Mouse (Mus musculus) heart, adult 11 months (tissue): Measurements from ENCODE around the gene Cavin4.
"Not testable (repeated sequence)": the region's sequence is repeated elsewhere in the genome, so short reads cannot be mapped to it uniquely, and the experiment has no call there.

Experiments used
- DNase-seq: peaks from one replicate; pipeline ENCODE4 v3.0.0; 2022

The Cavin4 gene

DNA sequence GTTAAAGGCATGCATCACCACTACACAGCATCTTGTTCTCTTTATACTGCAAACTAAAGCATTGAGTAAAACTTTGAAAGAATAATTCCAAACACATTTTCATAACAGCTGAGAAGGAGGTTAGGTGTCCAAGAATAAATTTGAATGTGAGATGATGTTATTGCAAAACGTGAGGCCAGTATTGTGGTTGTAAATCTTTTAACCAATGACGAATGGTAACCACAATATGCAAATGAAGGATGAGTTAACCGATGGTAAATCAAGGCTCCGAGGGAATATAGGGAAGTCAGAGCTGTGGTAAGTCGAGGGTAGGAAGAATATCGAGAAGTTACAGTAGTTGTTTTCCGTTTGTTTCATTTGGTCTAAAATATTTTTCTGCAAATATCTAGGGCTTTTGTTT is 11.1 kb downstream of the Cavin4 start:
- no peak for DNase-seq

DNA sequence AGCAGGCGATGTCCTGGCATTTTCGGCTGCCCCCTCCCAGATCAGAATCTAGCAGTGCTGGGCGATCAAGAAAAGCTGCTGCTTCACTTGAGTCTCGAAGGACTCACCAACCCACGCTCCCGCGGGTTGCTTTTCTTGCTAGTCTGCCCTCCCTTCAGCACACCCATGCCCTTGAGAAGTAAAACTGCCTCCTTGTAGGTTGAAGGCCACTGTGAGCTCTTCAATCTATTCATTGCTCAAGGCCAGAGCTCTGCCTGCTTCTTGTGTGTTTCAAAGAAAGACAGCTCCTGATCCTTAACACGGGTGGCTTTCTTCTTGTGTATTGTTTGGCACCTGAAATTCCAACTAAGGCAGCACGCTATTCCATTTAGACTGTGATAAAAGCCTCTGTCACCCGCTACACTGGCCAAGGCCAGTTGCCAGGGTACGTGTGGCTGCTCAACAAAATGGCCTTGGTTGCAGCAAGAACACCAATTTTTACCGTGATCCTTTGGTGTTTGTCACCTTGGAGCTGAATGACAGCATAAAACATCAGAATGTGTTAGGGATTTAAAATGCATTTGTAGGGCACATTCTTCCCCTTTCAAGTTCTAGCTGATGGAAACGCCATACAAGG is 13.4 kb downstream of the Cavin4 start:
- peak; percentile 55 for DNase-seq

DNA sequence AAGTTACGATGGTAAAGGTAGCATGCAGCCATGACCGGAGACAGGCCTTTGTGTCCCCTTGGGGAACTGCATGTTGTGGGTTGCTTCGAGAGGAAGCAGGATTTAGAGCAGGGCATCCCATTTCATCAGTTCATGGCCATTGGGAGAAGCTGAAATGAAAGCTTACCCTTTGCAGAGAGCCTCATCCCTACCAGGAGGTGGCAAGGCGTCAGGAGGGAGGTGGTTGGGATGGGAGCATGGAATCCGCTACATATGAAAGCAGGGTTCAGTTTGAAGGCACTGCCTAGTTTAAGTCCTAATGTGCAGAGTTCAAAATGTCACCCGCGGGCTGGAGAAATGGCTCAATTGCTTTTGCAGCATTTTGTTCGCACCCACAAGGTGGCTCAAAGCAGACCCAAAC is 14.0 kb downstream of the Cavin4 start:
- no peak for DNase-seq

DNA sequence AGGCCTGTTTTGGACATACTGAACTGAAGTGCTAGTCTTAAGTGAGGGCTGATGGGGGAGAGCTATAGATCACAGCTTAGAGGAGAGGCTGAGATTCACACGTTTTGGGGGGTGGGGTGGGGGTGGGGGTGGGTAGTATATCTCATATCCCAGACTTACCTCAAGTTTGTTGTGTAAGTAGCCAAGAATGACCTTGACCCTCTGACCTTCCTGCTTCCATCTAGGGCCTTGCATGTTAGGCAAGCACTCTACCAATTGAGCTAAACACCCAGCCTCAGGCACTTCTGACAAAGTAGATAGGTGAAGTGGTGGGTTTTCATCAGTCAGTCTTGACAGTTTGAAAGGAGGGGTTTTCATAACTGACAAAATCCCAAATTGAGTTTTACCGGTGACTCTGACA is 14.5 kb downstream of the Cavin4 start:
- no peak for DNase-seq

DNA sequence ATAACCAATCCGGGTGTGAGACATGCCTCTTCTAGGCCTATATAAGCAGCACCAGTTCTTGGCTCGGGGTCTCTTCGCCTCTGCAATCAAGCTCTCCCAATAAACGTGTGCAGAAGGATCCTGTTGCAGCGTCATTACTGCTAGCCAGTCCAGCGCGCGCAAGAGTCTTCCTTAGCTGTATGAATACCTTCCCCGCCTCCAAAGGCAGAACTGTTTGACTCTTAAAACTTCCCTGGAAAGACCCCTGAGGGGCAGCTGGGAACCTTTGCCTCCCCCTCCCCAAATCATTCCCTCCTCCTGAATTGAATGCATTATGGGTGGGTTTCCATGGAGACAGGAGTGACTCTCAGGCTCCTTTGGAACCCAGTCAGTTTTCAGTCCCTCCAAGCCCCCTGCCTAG is 15.5 kb downstream of the Cavin4 start:
- no peak for DNase-seq

DNA sequence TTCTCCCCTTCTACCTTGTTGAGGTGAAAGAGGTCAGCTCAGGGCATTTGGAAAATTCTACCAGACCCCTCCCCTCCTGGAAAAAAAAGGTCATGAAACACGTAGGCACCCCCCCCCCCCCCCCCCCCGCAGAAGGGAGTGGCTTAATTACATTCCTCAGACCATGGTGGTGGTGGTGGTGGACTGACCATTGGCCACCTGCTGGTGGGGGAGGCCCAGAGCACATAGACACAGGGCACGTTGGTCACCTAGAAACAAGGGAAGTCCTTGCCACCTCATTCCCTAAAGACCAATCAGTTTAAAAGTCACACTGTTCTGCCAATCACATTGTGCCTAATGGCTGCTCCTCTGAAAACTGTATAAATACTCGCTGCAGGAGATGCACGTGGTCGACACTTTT is 16.4 kb downstream of the Cavin4 start:
- not testable (repeated sequence) for DNase-seq

DNA sequence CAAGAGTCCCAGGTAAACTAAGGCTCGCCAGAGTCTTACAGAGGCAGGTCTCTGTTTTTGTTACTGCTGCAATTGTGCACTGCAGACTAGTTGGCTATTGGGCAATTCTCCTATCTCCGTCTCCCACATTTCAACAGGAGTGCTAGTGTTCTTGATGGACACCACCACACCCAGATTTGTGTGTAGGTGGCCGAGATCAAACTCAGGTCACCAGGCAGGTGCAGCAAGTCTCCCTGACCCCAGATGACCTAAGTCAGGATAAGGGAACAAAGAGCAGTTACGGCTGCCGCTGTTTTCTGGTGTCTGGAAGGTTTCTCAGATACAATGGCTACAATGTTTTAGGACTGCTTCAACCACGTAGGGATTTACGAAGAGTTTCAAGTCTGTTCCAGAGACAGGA is 16.9 kb downstream of the Cavin4 start:
- DNase-seq, result no peak

DNA sequence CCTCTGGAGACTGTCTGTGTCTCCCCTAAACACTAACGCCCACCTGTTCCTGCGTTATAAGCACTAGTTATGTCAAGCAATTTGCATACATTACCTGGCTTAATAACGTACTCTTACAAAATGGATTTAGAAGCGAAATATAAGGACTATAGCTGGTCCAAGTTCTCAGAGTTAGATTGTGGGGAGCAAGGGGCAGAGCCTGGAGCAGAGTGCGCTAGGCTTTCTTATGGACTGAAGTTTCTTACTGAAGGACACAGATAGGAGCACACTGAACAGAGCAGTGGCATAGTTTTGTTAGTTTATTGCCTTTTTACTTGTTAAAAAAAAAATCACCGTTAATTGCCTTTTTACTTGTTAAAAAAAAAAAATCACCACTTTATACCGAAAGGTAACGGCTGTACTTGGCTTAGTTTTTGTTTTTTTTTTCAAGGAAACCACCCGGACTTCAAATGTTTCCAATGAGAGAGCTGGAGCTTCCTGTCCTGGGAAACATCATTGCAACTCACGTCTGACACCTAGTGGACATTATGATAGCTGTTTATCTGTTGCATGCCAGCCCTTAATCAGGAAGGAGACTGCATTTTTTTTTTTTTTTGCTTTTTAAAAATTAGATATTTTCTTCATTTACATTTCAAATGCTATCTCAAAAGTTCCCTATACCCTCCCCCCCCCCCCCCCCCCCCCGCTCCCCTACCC is 17.5 kb downstream of the Cavin4 start:
- no peak for DNase-seq

DNA sequence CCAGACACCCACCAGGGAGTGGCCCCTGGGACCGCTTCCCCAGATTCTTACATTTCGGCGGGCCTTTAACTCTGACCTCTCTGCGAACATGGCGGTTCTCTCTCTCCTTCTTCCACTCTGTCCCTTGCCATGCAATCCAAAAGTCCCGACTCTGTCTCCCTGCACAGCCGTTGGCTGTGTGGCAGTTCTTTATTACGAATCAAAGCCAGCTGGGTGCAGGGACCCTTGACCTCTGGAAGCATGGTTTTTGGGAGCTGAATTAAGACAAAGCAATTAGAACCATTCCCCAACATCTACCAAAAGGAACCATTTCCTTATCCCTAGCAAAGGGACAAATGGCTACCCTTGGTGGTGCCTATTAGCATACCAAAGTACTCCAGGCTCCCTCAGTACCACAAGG is 19.8 kb downstream of the Cavin4 start:
- peak; percentile 59 for DNase-seq

DNA sequence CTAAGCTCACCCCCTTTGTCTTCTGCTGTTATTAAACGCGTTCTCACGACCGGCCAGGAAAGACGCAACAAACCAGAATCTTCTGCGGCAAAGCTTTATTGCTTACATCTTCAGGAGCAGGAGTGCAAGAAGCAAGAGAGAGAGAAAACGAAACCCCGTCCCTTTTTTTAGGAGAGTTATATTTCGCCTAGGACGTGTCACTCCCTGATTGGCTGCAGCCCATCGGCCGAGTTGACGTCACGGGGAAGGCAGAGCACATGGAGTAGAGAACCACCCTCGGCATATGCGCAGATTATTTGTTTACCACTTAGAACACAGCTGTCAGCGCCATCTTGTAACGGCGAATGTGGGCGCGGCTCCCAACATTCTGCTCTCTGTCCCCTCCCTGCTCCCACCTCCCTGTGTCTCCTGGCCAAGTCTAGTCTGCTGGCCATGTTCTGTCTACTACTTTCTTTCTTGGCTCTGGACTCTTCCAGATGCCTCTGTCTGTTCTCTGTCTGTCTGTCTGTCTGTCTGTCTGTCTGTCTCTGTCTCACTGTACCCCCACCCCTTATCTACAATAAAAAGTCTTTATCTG is 20.4 kb downstream of the Cavin4 start:
- peak; percentile 77 for DNase-seq

DNA sequence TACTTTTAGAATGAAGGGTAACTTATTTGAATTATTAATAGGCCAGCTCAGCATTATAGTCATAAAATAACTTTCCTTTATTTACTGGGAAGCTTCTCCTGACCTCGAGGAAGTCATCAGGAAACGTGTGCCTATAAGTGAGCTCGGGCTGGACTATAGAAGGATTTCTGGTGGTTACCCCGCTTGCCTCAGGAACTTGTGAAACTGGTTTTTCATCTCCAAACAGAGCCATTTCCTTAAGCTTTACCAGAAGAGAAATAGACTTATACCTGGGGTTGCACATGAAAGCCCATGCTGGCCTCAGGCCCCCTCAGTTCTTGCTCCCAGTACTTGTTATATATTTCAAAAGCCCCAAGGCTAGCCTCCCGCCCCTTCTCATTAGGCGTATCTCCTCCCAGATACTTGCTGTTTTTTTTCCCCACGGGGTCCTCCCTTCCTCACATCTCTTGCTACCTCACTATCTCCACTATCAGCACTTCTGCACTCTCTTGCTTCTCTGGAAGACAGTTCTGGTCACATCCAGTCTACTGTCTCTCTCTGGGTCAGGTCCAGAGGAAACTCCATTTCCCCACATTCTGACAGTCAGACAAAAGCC is 21.4 kb downstream of the Cavin4 start:
- peak; percentile 13 for DNase-seq

DNA sequence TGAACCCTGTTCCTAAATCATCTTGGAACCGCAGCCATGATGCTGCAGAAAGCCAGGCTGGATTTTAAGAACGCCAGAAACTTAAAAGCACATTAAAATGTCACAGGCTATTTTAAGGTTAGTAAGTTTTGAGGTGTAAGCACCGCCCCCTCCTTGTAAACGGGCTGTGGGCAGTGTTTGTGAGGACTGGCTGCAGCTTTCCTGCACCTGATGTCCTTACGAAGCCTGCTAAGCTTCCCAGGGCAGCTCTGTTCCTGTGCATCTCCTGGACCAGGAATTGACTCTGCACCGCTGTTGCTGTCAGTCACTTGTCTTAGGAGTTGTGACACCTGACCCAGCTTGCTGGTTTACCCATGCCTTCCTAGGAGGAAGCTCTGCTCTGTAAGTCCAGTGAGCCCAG is 24.8 kb downstream of the Cavin4 start:
- DNase-seq, result peak; percentile 40

DNA sequence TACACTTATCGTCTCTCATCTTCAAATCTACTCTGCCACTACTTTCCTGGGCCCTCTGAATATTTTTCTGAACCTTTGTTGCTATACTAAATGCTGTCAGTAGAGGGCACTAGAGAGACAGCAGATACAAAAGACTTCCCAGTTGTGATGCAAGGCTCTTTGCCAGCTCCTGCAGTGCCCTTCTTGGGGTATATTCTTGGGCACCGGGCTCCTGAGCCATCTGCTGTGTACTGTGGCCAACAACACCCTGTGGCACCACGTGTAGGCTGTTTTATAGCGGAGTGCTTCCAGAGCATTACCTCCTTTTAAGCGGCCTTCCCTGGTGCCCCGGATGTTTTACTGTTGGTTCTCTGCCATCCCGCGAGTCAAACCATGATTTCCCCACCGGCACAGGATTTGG is 27.3 kb downstream of the Cavin4 start:
- peak; percentile 82 for DNase-seq

DNA sequence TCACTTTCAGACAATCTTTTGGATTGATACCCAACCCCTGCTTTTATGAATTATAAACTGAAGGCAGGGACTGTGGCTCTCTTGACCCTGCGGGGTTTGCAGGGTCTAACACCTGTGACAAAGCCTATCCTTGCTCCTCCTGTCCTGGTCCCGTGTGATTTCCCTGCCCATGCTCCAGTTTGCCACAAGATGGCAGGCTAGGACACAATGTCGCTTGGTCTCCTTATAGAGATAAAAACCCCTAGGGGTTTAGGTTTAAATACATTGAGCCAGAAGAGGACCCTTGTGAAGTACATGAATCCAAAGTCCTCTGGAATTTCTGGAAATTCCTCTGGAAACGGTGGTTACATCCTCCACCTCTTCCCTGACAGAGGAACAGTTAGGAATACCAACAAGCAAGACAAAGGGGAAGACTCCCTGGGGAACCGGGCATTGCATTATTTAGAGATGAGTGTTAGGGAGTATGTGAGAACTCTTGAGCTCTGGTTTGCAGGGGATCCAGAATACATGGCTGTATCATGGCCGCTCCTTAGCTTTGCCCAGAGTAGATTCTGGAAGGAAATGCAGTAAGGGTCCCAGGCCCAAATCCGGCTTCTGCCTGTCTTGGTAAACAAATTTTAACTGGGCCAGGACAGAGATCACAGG is 28.6 kb downstream of the Cavin4 start:
- DNase-seq, result peak; percentile 80

DNA sequence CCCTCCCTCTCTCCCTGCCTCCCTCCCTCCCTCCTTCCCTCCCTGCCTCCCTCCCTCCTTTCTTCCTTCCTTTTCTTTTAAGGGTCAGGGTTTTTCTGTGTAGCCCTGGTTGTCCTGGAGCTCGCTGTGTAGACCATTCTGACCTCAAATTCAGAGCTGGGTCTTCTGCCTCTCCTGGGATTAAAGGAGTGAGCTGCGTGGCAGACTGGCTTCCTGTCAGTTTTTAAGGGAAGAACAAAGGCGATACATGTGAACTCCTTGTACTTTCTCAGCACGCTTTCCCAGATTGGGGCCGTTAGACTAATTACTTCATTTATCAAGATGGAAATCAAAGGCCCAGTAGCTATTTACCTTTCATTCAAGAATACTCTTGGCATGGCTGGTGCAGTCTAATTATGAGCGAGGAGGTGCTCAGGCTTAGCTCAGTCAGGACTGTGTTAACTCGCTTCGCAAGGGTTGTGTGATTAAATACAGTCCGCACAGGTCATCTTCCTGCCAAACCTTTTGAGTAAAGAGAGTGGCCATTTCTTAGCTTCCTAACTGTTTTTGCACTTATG is 29.5 kb downstream of the Cavin4 start:
- DNase-seq, result peak; percentile 43

DNA sequence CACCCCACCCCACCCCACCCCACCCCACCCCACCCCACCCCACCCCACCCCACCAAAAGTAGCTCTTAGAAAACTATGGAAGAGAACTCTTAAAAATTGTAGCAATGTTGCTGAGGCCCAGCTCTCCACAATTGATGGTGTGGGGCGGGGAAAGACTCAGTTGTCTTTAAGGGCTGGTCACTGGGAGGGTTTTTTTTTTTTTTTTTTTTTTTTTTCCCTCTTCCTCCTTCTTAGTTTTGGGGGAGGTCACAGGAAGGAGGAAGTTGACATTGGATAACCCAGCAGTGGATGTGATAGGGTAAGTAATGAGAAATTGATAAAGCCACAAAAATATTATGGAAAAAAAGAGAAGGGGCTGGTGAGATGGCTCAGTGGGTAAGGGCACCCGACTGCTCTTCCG is 33.4 kb downstream of the Cavin4 start:
- peak; percentile 2 for DNase-seq

DNA sequence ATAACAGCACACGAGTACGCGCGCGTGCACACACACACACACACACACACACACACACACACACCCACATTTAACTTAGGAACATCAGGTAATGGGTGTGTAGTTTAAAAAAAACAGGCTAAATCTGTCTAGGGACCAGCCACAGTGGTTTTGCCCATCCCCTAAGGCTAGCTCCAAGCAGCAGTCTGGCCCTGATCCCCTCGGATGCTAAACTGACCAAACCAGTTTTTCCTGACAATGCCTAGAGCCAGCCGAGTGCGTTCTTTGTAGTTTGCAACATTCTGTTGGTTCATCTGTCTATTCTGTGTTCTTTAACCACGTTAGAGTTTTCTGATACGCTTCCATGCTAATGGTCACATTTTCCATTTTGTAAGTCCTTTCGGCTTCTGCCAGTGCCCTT is 34.0 kb downstream of the Cavin4 start:
- DNase-seq, result peak; percentile 43

DNA sequence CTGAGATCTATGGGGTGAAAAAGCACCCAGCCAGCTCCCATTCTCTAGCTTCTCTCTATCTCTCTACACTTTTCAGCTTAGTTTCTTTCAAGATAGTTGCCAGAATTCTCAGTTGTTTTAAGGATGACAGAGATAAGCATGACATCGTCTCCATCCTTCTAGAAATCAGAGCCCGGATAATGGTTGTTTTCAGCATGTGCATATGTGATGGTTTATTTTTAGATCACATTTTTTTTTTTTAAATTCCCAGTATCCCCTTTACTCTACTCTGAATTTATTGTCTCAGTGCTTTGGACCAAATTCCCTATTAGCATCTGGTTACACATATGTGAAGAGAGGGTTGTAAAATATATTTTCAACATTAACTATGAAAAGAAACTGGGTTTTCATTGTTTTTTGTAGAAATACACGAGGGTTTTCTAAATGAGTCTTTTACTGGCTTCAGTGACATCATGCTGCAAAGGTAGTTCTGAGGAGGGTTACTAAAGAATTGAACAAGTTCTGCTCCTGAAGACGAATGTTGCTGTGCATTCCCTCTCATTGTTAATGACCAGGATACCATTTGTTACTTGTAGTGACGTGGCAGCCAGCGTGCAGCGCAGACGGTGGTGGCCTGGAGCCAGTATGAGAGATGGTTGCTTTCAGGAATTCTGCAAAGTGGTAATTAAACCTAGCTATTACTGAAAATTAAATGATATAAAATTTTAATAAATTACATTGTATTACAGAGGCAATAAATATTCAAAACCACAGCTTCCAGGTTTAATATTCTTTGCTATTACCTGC is 52.7 kb downstream of the Cavin4 start:
- peak; percentile 52 for DNase-seq

DNA sequence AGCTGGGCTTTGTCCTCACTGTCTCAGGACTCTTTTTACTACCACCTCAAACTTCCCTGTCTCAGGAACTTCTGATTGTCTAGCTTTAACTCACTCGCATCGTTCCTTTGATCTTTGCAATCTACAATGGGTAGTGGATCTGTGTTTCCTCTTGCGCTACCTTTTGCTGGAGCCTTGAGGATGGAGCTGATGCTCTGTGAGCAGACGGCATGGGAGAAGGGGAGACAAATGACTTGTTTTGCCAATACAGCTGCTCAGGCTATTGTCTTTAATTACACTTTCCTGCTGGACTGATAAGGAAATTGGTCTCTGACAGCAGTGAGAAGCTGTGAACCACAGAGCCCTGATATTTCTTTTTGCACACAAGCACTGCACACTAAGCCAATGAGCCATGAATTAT is 53.5 kb downstream of the Cavin4 start:
- peak; percentile 51 for DNase-seq
